Mouse (Mus musculus) bone marrow, adult 2 months (tissue): Measurements from ENCODE around the gene Abce1.

Experiments
- CTCF ChIP-seq: fragments of 200-500 bp; IDR thresholded peaks from 2 replicates; pipeline ENCODE4 v1.5.1; 2011; ENCODE audit warnings: low read length, control low read depth; ENCODE audit not compliant: control insufficient read depth, insufficient read depth
- POLR2A ChIP-seq: fragments of 200-500 bp; IDR thresholded peaks from 2 replicates; pipeline ENCODE4 v1.6.1; 2011; ENCODE audit warnings: low read depth, mild to moderate bottlenecking, control low read depth, low read length, borderline replicate concordance; ENCODE audit not compliant: control insufficient read depth

DNA sequence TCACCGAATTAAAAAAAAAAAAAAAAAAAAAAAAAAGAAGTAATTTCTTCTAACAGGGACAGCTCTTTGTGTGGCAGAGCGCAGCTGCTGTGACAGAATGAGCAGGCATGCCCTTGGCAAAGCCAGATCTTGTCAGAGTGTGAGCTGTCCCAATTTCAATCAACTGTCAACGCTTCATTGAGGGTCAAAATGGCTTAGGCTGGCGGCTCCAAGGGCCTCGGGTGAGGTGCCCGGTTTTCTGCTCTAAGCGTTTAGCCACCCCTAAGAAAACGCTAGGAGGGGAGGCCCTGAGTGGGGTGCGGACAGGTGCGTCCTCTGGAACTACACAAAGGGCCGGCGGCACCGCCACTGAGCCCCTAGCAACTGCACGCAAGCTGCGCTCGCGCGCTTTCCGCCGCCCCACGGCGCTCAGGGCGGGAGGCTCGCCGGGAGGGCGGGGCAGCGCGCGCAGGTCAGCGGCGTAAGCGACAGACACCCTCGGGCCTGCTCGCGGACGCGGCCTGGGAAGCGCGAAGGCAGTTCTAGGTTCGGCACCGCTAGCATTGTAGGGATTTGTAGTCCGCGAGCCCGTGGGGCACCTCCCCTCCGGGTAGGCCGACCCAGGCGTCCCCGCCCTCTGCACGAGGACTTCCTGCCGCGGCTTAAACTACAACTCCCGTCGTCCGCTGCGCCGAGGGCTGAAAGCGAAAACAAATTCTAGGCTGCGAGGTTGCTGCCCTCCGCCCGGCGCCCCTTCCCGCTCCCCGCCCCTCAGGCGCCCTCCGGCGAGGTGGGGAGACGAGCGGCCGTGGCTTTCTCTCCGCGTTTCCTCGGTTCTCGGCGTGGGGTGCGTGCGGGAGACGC is 72.6 kb downstream of the Abce1 start:
- TF ChIP-seq CTCF (no peak), POLR2A (peak; percentile 90; the same call in 1 of the 2 replicates)
